Mouse (Mus musculus) liver, postnatal 0 days (tissue): ENCODE measurements at regions not wholly inside any gene's neighbourhood (a gene's known extent, or its start where the extent isn't known, plus 50 kb on each side); places are given as distances from the start of the nearest gene placed in this dataset.
A peak's percentile ranks its signal among the peaks of the same experiment; 100 is the strongest.

Experiments used
- ATAC-seq: fragments of 200-750 bp; cut with Nextera tagmentation; 2 replicates; pipeline ENCODE4 v1.8.0; 2017; ENCODE audit warnings: mild to moderate bottlenecking, moderate library complexity
- DNase-seq: peaks from one replicate; pipeline ENCODE4 v3.0.0-alpha.2; 2016
- H3K27ac ChIP-seq: fragments of 300-500 bp; sonication (generic); 2 replicates; pipeline ENCODE4 v1.5.1; 2014; ENCODE audit warnings: antibody characterized with exemption, moderate library complexity, mild to moderate bottlenecking, low read depth
- H3K27me3 ChIP-seq: fragments of 300-500 bp; sonication (generic); 2 replicates; pipeline ENCODE4 v1.6.1; 2014; ENCODE audit warnings: low read length, control low read depth, mixed read lengths; ENCODE audit not compliant: insufficient read depth
- H3K36me3 ChIP-seq: fragments of 300-500 bp; sonication (generic); replicated peaks from 2 replicates; pipeline ENCODE4 v1.6.1; 2014; ENCODE audit warnings: mild to moderate bottlenecking, control low read depth, low read length, moderate library complexity, mixed read lengths; ENCODE audit not compliant: insufficient read depth
- H3K4me1 ChIP-seq: fragments of 300-500 bp; sonication (generic); 2 replicates; pipeline ENCODE4 v1.6.1; 2014; ENCODE audit warnings: antibody characterized with exemption, mild to moderate bottlenecking, control low read depth; ENCODE audit not compliant: insufficient read depth
- H3K4me2 ChIP-seq: fragments of 300-500 bp; sonication (generic); 2 replicates; pipeline ENCODE4 v1.6.1; 2014; ENCODE audit warnings: low read depth, mild to moderate bottlenecking, low read length, moderate library complexity, mixed read lengths
- H3K4me3 ChIP-seq: fragments of 300-500 bp; sonication (generic); 2 replicates; pipeline ENCODE4 v1.5.1; 2014; ENCODE audit warnings: low read depth, low read length
- H3K9ac ChIP-seq: fragments of 300-500 bp; sonication (generic); replicated peaks from 2 replicates; pipeline ENCODE4 v1.6.1; 2014; ENCODE audit warnings: mild to moderate bottlenecking, moderate library complexity
- H3K9me3 ChIP-seq: fragments of 300-500 bp; sonication (generic); 2 replicates; pipeline ENCODE4 v1.6.1; 2016; ENCODE audit warnings: mild to moderate bottlenecking, control low read depth, low read length, mixed read lengths
- CTCF ChIP-seq: sonication (generic); IDR thresholded peaks from 2 replicates; pipeline ENCODE4 v1.5.1; 2016; ENCODE audit warnings: antibody characterized with exemption, low read depth
- EP300 ChIP-seq: IDR thresholded peaks from 2 replicates; pipeline ENCODE4 v1.6.1; 2016; ENCODE audit warnings: antibody characterized with exemption, low read depth, mild to moderate bottlenecking
- WGBS: fragments of 180-500 bp; shearing (Covaris S2); extraction: QIAGEN DNeasy Blood & Tissue Kit; methylation state at CpG from one replicate; pipeline ENCODE4 v1.1.7; 2014; ENCODE audit not compliant: insufficient replicate concordance; 5-methylcytosine and 5-hydroxymethylcytosine counted together

GRCm38 (mm10) chr5:51329142-51329541 lies 238.4 kb downstream of the Ppargc1a start:
- no peak for DNase-seq
- no peak for ATAC-seq
- Histone ChIP-seq H3K36me3 (no peaks in the 10 kb centered on the region), H3K4me1 (no peaks in the 10 kb centered on the region), H3K9me3 (no peaks in the 10 kb centered on the region), H3K27ac (no peak overlapping the region), H3K4me3 (no peak overlapping the region), H3K9ac (no peak overlapping the region), H3K27me3 (no peaks in the 10 kb centered on the region), H3K4me2 (no peak overlapping the region)
- TF ChIP-seq CTCF (no peak), EP300 (no peak)
- 71% methylated on average over 3 of the region's 3 CpGs for WGBS

GRCm38 (mm10) chr5:51289191-51289590 lies 278.3 kb downstream of the Ppargc1a start:
- DNase-seq (no peak), ATAC-seq (peak; percentile 90)
- Histone ChIP-seq H3K27ac (peak overlapping the region; percentile 94), H3K27me3 (no peaks in the 10 kb centered on the region), H3K9me3 (no peaks in the 10 kb centered on the region), H3K9ac (0 out of 2 replicates have a peak overlapping the region, but pooled peaks have one; percentile 26), H3K4me1 (no peaks in the 10 kb centered on the region), H3K36me3 (no peaks in the 10 kb centered on the region), H3K4me3 (no peak overlapping the region), H3K4me2 (no peak overlapping the region)
- WGBS: 41% methylated on average over 1 of the region's 1 CpGs
- TF ChIP-seq CTCF (no peak), EP300 (peak; percentile 97)

- DNase-seq: peak; percentile 17
- no peaks in the 10 kb centered on the region for H3K27me3 ChIP-seq
- ATAC-seq: peak; percentile 83
- no peaks in the 10 kb centered on the region for H3K4me1 ChIP-seq
- no peak overlapping the region for H3K9ac ChIP-seq
- H3K27ac ChIP-seq: peak overlapping the region; percentile 94
- peak; percentile 85 for TF ChIP-seq EP300
- no peak for TF ChIP-seq CTCF
- H3K9me3 ChIP-seq: no peaks in the 10 kb centered on the region
- no peak overlapping the region for H3K4me3 ChIP-seq
- no peak overlapping the region for H3K4me2 ChIP-seq
- WGBS: 41% methylated on average over 2 of the region's 2 CpGs
- no peaks in the 10 kb centered on the region for H3K36me3 ChIP-seq
Measured at GRCm38 (mm10) chr5:51288234-51288633, 279.3 kb downstream of the Ppargc1a start.

- WGBS: 71% methylated on average over 2 of the region's 2 CpGs
- TF ChIP-seq CTCF (no peak), EP300 (no peak)
- Histone ChIP-seq H3K4me3 (no peak overlapping the region), H3K4me1 (no peaks in the 10 kb centered on the region), H3K9ac (no peak overlapping the region), H3K27me3 (no peaks in the 10 kb centered on the region), H3K27ac (no peak overlapping the region), H3K9me3 (no peaks in the 10 kb centered on the region), H3K36me3 (no peaks in the 10 kb centered on the region), H3K4me2 (no peak overlapping the region)
- no peak for DNase-seq
- ATAC-seq: no peak
Measured at GRCm38 (mm10) chr5:51241156-51241555, 326.4 kb downstream of the Ppargc1a start.

- Histone ChIP-seq H3K36me3 (no peaks in the 10 kb centered on the region), H3K9me3 (no peaks in the 10 kb centered on the region; the same call in 1 of the 2 replicates), H3K4me3 (no peak overlapping the region), H3K27ac (no peak overlapping the region), H3K9ac (no peak overlapping the region), H3K4me1 (no peaks in the 10 kb centered on the region), H3K27me3 (no peaks in the 10 kb centered on the region), H3K4me2 (no peak overlapping the region)
- 85% methylated on average over 2 of the region's 2 CpGs for WGBS
- TF ChIP-seq CTCF (no peak), EP300 (no peak)
- ATAC-seq: no peak
- no peak for DNase-seq
Measured at GRCm38 (mm10) chr5:51234004-51234355, 333.5 kb downstream of the Ppargc1a start.

DNA sequence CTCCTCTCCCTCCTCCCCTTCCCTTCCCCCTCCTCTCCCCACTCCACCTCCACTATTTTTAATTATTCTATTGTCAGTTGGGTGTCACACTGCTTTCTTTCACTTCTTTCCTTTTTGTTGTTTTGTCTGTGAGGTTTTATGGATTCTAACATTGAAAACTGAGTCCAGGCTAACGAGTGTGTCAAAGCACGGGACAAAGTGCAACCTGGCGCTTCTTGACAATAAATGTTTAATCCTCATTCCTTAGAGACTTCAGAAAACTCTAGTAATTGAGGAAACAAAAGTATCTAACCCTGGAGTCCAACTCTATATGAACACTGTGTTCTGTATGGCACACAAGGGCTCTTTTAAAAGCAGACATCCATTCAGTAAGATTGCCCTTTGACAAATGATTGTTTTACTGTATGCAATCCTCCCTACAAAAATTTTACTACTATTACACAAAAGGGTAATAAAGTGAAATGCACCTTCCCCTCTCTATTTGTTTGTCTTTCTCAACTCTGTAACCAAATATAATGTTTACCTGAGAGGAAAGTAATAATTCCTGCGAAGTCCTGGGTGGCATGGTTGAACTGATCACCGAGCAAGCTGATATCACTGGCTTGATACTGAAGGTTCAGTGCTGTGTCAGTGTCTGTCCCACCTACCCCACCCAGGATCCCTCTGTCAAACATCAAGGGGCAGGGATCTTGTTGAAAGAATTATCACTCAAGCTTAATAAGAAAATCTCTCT lies 334.1 kb downstream of the Ppargc1a start:
- no peak overlapping the region for H3K4me2 ChIP-seq
- H3K4me1 ChIP-seq: no peaks in the 10 kb centered on the region
- no peak overlapping the region for H3K9ac ChIP-seq
- no peak for ATAC-seq
- DNase-seq: no peak
- H3K36me3 ChIP-seq: no peaks in the 10 kb centered on the region
- no peaks in the 10 kb centered on the region for H3K27me3 ChIP-seq
- no peak overlapping the region for H3K27ac ChIP-seq
- WGBS: 74% methylated on average over 5 of the region's 5 CpGs
- TF ChIP-seq CTCF: no peak
- TF ChIP-seq EP300: no peak
- no peak overlapping the region for H3K4me3 ChIP-seq
- H3K9me3 ChIP-seq: no peaks in the 10 kb centered on the region; the same call in 1 of the 2 replicates
